Mouse (Mus musculus): ENCODE data around the gene Nrxn1. TPM values are rescaled to one million over a fixed set of nuclear protein-coding genes. Genes with fewer than 3 reads are reported as not detected.

The Nrxn1 gene
- polyA plus RNA-seq, 1 experiment: 0.31 TPM

DNA sequence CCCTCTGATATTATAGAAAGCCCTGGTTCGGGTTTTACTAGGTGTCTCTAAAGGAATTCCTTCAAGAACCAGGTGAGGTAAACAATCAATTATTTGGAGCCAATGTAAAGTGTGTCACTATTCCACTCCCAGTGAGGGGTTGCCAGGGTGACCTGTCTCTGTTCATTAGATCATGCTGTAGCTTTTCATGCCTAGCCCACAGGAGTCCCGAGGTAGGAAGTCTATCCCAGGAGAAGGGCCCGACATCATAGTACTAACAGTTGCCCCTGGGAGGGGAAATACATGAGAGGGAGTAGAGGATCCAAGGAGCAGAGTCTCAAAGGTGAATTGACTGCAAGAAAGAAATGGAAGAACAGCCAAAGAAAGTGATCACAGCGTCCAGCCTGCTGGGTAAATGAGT is 639.6 kb downstream of the Nrxn1 start:
- DNase-seq: no peak
- H3K36me3 ChIP-seq (ENCODE audit: control insufficient read depth, insufficient read depth, low read length): no peaks in the 10 kb centered on the region
- no peak overlapping the region for H3K4me3 ChIP-seq (ENCODE audit: control insufficient read depth, insufficient read depth, low read length)
- H3K27me3 ChIP-seq (ENCODE audit: control insufficient read depth, insufficient read depth, low read length): peaks cover 6% of the 10 kb centered on the region; the same call in 1 of the 2 replicates
- no peak overlapping the region for H3K27ac ChIP-seq (ENCODE audit: control insufficient read depth, insufficient read depth, low read length)
- 63% methylated on average over 4 of the region's 4 CpGs for WGBS
- TF ChIP-seq POLR2A (IDR thresholded peaks at IDR 0.05; ENCODE audit: control insufficient read depth, extremely low read depth, insufficient read depth, low read length, poor library complexity): no peak
- no peak for TF ChIP-seq CTCF (IDR thresholded peaks at IDR 0.05; ENCODE audit: borderline replicate concordance, control insufficient read depth, extremely low read depth, insufficient read depth, low read length, poor library complexity)
- no peaks in the 10 kb centered on the region for H3K4me1 ChIP-seq (replicated peaks; ENCODE audit: control insufficient read depth, insufficient read depth, low read length)

DNA sequence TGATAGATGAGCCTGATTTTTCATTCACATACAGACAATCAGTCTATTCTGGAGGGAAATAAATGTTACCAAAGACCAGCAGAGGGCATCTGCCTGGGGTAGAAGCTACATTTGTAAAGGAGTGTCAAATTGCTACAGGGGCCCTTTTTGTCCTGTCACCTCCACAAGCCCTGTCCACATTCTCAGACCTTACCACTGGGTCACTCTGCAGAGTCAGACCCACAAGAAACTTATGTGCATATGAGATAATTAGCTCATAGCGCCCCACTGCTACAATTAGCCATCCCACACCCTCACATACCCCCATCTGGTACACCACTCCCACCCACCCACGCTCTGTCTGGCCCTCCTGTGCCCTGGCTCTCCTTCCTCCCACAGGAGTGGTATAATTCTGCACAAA is 640.1 kb downstream of the Nrxn1 start:
- Histone ChIP-seq H3K36me3 (ENCODE audit: control insufficient read depth, insufficient read depth, low read length) (no peaks in the 10 kb centered on the region), H3K4me3 (ENCODE audit: control insufficient read depth, insufficient read depth, low read length) (no peak overlapping the region), H3K4me1 (replicated peaks; ENCODE audit: control insufficient read depth, insufficient read depth, low read length) (no peaks in the 10 kb centered on the region), H3K27ac (ENCODE audit: control insufficient read depth, insufficient read depth, low read length) (no peak overlapping the region), H3K27me3 (ENCODE audit: control insufficient read depth, insufficient read depth, low read length) (peaks cover 6% of the 10 kb centered on the region; the same call in 1 of the 2 replicates)
- WGBS: 84% methylated on average over 2 of the region's 2 CpGs
- no peak for TF ChIP-seq POLR2A (IDR thresholded peaks at IDR 0.05; ENCODE audit: control insufficient read depth, extremely low read depth, insufficient read depth, low read length, poor library complexity)
- no peak for TF ChIP-seq CTCF (IDR thresholded peaks at IDR 0.05; ENCODE audit: borderline replicate concordance, control insufficient read depth, extremely low read depth, insufficient read depth, low read length, poor library complexity)
- DNase-seq: no peak

DNA sequence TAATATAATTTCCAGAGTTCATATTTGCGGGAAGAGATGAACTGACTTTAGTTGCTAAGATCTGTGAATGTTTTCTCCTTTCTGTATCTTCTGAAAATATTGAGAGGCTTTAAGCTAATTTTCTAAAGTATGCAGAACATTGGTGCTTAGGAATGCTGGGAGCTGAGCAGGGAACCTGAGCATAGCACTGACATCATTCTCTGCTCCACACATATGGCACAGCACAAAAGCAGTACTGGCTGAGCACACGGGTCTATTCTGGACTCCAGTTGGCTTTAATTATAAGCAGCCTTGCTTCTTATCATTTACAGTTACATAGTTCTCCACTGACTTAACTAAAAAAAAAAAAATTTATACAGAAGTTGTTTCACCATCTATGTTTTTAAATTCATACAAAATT is 641.5 kb downstream of the Nrxn1 start:
- no peak overlapping the region for H3K27ac ChIP-seq (ENCODE audit: control insufficient read depth, insufficient read depth, low read length)
- 85% methylated on average over 2 of the region's 2 CpGs for WGBS
- peaks cover 6% of the 10 kb centered on the region; the same call in 1 of the 2 replicates for H3K27me3 ChIP-seq (ENCODE audit: control insufficient read depth, insufficient read depth, low read length)
- H3K4me1 ChIP-seq (replicated peaks; ENCODE audit: control insufficient read depth, insufficient read depth, low read length): no peaks in the 10 kb centered on the region
- no peak for DNase-seq
- no peak for TF ChIP-seq CTCF (IDR thresholded peaks at IDR 0.05; ENCODE audit: borderline replicate concordance, control insufficient read depth, extremely low read depth, insufficient read depth, low read length, poor library complexity)
- TF ChIP-seq POLR2A (IDR thresholded peaks at IDR 0.05; ENCODE audit: control insufficient read depth, extremely low read depth, insufficient read depth, low read length, poor library complexity): no peak
- H3K36me3 ChIP-seq (ENCODE audit: control insufficient read depth, insufficient read depth, low read length): no peaks in the 10 kb centered on the region
- no peak overlapping the region for H3K4me3 ChIP-seq (ENCODE audit: control insufficient read depth, insufficient read depth, low read length)

DNA sequence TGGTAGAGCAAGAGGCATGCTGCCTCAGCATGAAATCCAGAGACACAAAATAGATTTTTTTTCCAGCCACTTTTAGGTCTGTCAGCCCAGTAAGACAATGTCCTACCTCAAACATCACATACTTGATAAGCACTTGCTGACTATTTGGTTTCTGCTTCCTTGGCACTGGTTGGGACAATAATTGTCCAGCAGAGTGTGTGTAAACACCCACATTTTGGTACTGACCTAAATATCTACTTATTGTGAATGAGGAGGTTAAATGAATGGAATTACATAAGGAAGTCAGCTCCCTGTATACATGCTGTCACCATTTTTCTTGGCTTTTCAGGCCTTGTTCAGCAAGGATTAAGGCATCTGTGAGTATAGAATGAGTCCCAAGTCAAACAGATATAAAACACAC is 649.8 kb downstream of the Nrxn1 start:
- Histone ChIP-seq H3K27me3 (ENCODE audit: control insufficient read depth, insufficient read depth, low read length) (no peaks in the 10 kb centered on the region), H3K4me3 (ENCODE audit: control insufficient read depth, insufficient read depth, low read length) (no peak overlapping the region), H3K27ac (ENCODE audit: control insufficient read depth, insufficient read depth, low read length) (no peak overlapping the region), H3K4me1 (replicated peaks; ENCODE audit: control insufficient read depth, insufficient read depth, low read length) (no peaks in the 10 kb centered on the region), H3K36me3 (ENCODE audit: control insufficient read depth, insufficient read depth, low read length) (no peaks in the 10 kb centered on the region)
- no peak for TF ChIP-seq CTCF (IDR thresholded peaks at IDR 0.05; ENCODE audit: borderline replicate concordance, control insufficient read depth, extremely low read depth, insufficient read depth, low read length, poor library complexity)
- TF ChIP-seq POLR2A (IDR thresholded peaks at IDR 0.05; ENCODE audit: control insufficient read depth, extremely low read depth, insufficient read depth, low read length, poor library complexity): no peak
- DNase-seq: no peak

DNA sequence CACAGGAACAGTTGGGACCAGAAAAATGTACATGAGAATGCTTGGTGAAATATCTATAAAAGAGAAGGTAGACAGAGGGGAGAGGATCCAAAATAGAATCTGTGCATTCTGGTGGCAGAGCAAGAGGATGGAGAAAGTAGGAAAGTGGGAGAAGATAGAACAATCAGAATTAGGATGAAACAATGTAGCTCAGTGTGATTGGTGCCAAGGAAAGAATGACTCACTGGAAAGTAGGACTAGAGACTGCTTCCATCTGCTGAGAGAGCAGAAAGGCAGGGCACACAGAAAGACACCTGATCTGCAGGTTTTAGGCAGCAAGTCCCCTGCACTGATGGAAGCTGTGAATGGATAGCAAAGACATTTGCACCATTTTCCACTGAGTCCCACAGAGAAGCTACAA is 657.0 kb downstream of the Nrxn1 start:
- Histone ChIP-seq H3K4me3 (ENCODE audit: control insufficient read depth, insufficient read depth, low read length) (no peak overlapping the region), H3K27me3 (ENCODE audit: control insufficient read depth, insufficient read depth, low read length) (no peaks in the 10 kb centered on the region), H3K27ac (ENCODE audit: control insufficient read depth, insufficient read depth, low read length) (no peak overlapping the region), H3K4me1 (replicated peaks; ENCODE audit: control insufficient read depth, insufficient read depth, low read length) (no peaks in the 10 kb centered on the region), H3K36me3 (ENCODE audit: control insufficient read depth, insufficient read depth, low read length) (no peaks in the 10 kb centered on the region)
- DNase-seq: no peak
- TF ChIP-seq CTCF (IDR thresholded peaks at IDR 0.05; ENCODE audit: borderline replicate concordance, control insufficient read depth, extremely low read depth, insufficient read depth, low read length, poor library complexity): no peak
- TF ChIP-seq POLR2A (IDR thresholded peaks at IDR 0.05; ENCODE audit: control insufficient read depth, extremely low read depth, insufficient read depth, low read length, poor library complexity): no peak

DNA sequence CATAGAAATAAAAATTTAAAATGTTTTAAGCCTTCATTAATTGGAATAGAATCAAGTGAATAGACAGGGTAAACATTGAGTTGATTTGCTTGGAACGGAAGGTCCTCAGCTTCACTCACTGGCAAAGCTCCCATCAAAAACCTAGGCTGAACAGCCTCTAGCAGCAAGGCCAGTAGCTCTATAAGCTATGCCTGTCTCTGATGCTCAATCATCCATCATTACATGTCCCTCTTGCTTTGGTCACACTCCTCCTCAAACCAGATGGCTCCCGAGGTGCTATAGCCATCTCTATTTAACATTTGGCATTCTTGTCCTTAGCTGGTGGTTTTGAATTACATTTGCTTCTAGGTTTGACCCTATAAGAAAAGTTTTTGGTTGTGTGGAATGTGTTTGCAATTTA is 657.5 kb downstream of the Nrxn1 start:
- WGBS: 73% methylated on average over 2 of the region's 2 CpGs
- H3K36me3 ChIP-seq (ENCODE audit: control insufficient read depth, insufficient read depth, low read length): no peaks in the 10 kb centered on the region
- H3K4me1 ChIP-seq (replicated peaks; ENCODE audit: control insufficient read depth, insufficient read depth, low read length): no peaks in the 10 kb centered on the region
- TF ChIP-seq POLR2A (IDR thresholded peaks at IDR 0.05; ENCODE audit: control insufficient read depth, extremely low read depth, insufficient read depth, low read length, poor library complexity) (no peak), CTCF (IDR thresholded peaks at IDR 0.05; ENCODE audit: borderline replicate concordance, control insufficient read depth, extremely low read depth, insufficient read depth, low read length, poor library complexity) (no peak)
- no peaks in the 10 kb centered on the region for H3K27me3 ChIP-seq (ENCODE audit: control insufficient read depth, insufficient read depth, low read length)
- no peak overlapping the region for H3K4me3 ChIP-seq (ENCODE audit: control insufficient read depth, insufficient read depth, low read length)
- H3K27ac ChIP-seq (ENCODE audit: control insufficient read depth, insufficient read depth, low read length): no peak overlapping the region
- no peak for DNase-seq

DNA sequence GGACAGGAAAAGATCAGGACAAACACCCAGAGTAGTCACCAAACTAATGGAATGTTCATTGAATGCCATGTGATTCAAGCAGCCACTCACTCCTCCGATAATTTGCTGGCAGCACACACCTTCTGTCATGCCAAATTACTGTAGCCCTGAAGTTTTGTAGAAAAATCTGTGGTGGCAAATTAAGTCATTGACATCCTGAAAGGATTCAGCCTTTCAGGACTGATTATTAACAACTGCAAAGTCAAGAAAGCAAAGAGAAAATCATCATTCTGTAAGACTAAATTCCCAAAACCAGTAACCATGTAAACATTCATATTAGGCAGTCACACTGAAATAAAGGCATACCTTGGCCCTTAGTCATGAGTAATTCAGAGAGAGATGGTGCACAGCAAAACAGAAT is 662.7 kb downstream of the Nrxn1 start:
- Histone ChIP-seq H3K36me3 (ENCODE audit: control insufficient read depth, insufficient read depth, low read length) (no peaks in the 10 kb centered on the region), H3K4me3 (ENCODE audit: control insufficient read depth, insufficient read depth, low read length) (no peak overlapping the region), H3K27ac (ENCODE audit: control insufficient read depth, insufficient read depth, low read length) (no peak overlapping the region), H3K27me3 (ENCODE audit: control insufficient read depth, insufficient read depth, low read length) (no peaks in the 10 kb centered on the region), H3K4me1 (replicated peaks; ENCODE audit: control insufficient read depth, insufficient read depth, low read length) (no peaks in the 10 kb centered on the region)
- 90% methylated on average over 1 of the region's 1 CpGs for WGBS
- no peak for TF ChIP-seq POLR2A (IDR thresholded peaks at IDR 0.05; ENCODE audit: control insufficient read depth, extremely low read depth, insufficient read depth, low read length, poor library complexity)
- TF ChIP-seq CTCF (IDR thresholded peaks at IDR 0.05; ENCODE audit: borderline replicate concordance, control insufficient read depth, extremely low read depth, insufficient read depth, low read length, poor library complexity): no peak
- DNase-seq: no peak

Measured in thymus, adult 2 months (tissue).